Mouse (Mus musculus) G1E (cell line): Measurements from ENCODE around the gene Ccnl2. TPM values are rescaled to one million over a fixed set of nuclear protein-coding genes. Genes with fewer than 3 reads are reported as not detected.
A peak's percentile ranks its signal among the peaks of the same experiment; 100 is the strongest.

Experiments
- ATAC-seq: 2 replicates; pipeline ENCODE4 v1.8.0; 2016; ENCODE audit warnings: mild to moderate bottlenecking; ENCODE audit not compliant: insufficient number of reproducible peaks, poor library complexity, low FRiP score, severe bottlenecking; ENCODE audit errors: extremely low read depth
- DNase-seq: peaks from one replicate; pipeline ENCODE4 v3.0.0; 2012; ENCODE audit warnings: low spot score
- H3K27me3 ChIP-seq: 2 replicates; pipeline ENCODE4 v1.6.1; 2012; ENCODE audit warnings: mild to moderate bottlenecking, low read length, inconsistent platforms; ENCODE audit not compliant: insufficient read depth
- H3K36me3 ChIP-seq: replicated peaks from 2 replicates; pipeline ENCODE3; 2012; ENCODE audit warnings: mild to moderate bottlenecking, inconsistent platforms
- H3K4me1 ChIP-seq: 2 replicates; pipeline ENCODE4 v1.6.1; 2012; ENCODE audit warnings: low read depth, low read length, inconsistent platforms, mixed read lengths; ENCODE audit not compliant: insufficient read depth
- H3K4me3 ChIP-seq: 2 replicates; pipeline ENCODE4 v1.5.1; 2012; ENCODE audit warnings: low read depth, mild to moderate bottlenecking, inconsistent platforms, low read length, moderate library complexity, mixed read lengths
- H3K9me3 ChIP-seq: replicated peaks from 2 replicates; pipeline ENCODE4 v1.6.1; 2012; ENCODE audit warnings: inconsistent platforms
- CTCF ChIP-seq: IDR thresholded peaks from 2 replicates; pipeline ENCODE4 v1.5.1; 2012; ENCODE audit warnings: low read depth, low read length, inconsistent platforms, mixed read lengths
- GATA1 ChIP-seq: IDR thresholded peaks from 2 replicates; pipeline ENCODE4 v1.6.1; 2012; ENCODE audit warnings: borderline replicate concordance, low read length, inconsistent platforms, mixed read lengths
- GATA2 ChIP-seq: IDR thresholded peaks from 2 replicates; pipeline ENCODE4 v1.6.1; 2012; ENCODE audit warnings: low read depth, low read length, inconsistent platforms, borderline replicate concordance
- POLR2AphosphoS5 ChIP-seq: IDR thresholded peaks from 2 replicates; pipeline ENCODE4 v1.6.1; 2012; ENCODE audit warnings: low read depth, low read length, inconsistent platforms; ENCODE audit not compliant: insufficient replicate concordance
- TAL1 ChIP-seq: conservative IDR thresholded peaks from 2 replicates; pipeline ENCODE4 v1.6.1; 2012; ENCODE audit warnings: low read depth, low read length, inconsistent platforms, mixed read lengths
- polyA plus RNA-seq: library from polyadenylated mRNA; stranded (reverse); fragments of >175 nt; gene quantifications from 2 replicates; pipeline ENCODE4 v1.2.3, GENCODE M21; 2012
- total RNA-seq, 2 experiments: library from RNA; stranded (forward) in 1 of 2; stranded (reverse) in 1 of 2; fragments of 200-1000 nt in 1 of 2; fragments of >200 nt in 1 of 2; fragmentation: Nextera tagmentation in 1 of 2; gene quantifications; 2 replicates each; pipeline ENCODE4 v1.2.3; 2014 to 2017

Gene Ccnl2
- total and polyA plus RNA-seq, 3 experiments = 41.8 to 171 (median 125) TPM

GRCm38 (mm10) chr4:155790021-155790489, 22.2 kb upstream of the Ccnl2 start, which contains the start of gene Ankrd65:
Gene Ankrd65 (plus strand): TSS chr4:155790439.
- no peak for DNase-seq
- no peak for ATAC-seq
- Histone ChIP-seq H3K27me3 (peaks cover 48% of the 10 kb centered on the region), H3K36me3 (no peaks in the 10 kb centered on the region), H3K4me3 (no peak within 1 kb of the TSS), H3K9me3 (no peaks in the 10 kb centered on the region), H3K4me1 (peaks cover 19% of the 10 kb centered on the region)
- TF ChIP-seq GATA1 = no peak
- no peak for TF ChIP-seq GATA2
- no peak for TF ChIP-seq TAL1
- TF ChIP-seq CTCF = no peak
- no peak for TF ChIP-seq POLR2AphosphoS5

DNA sequence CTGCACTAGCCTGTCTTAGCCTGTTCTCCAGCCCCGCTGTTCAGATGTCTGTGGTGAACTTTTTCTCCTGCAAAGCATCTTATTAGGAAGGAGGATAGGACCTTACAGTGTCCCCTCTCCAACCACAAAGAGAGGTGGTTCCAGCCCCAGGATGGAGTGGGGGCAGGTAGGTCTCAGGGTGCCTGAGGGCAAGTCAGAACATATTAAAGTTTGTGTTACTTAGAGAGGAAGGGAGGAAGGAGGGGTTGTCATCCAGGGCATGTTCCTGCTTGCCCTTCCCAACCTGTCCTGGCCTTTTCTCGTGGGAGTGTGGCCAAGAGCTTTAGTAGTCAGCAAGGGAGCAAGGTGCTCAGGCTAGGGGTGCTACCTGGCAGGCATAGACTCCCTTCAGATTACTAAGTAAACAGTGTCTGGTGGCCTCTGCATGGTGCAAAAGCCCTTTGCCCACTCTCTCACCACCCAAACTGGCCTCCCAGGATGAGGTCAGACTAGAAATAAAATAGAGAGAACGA, 21.6 kb upstream of the Ccnl2 start:
- TF ChIP-seq TAL1 (no peak), CTCF (no peak), POLR2AphosphoS5 (no peak), GATA1 (no peak), GATA2 (no peak)
- Histone ChIP-seq H3K27me3 (peaks cover 44% of the 10 kb centered on the region), H3K4me1 (peaks cover 13% of the 10 kb centered on the region), H3K36me3 (no peaks in the 10 kb centered on the region), H3K9me3 (no peaks in the 10 kb centered on the region), H3K4me3 (no peak overlapping the region)
- DNase-seq = no peak
- ATAC-seq = no peak

GRCm38 (mm10) chr4:155791240-155791933, 20.9 kb upstream of the Ccnl2 start:
- ATAC-seq (no peak), DNase-seq (no peak)
- no peak overlapping the region for H3K4me3 ChIP-seq
- H3K4me1 ChIP-seq = peaks cover 9% of the 10 kb centered on the region
- H3K36me3 ChIP-seq = no peaks in the 10 kb centered on the region
- no peaks in the 10 kb centered on the region for H3K9me3 ChIP-seq
- H3K27me3 ChIP-seq = peaks cover 50% of the 10 kb centered on the region
- no peak for TF ChIP-seq CTCF
- no peak for TF ChIP-seq TAL1
- TF ChIP-seq GATA2 = no peak
- no peak for TF ChIP-seq GATA1
- no peak for TF ChIP-seq POLR2AphosphoS5

DNA sequence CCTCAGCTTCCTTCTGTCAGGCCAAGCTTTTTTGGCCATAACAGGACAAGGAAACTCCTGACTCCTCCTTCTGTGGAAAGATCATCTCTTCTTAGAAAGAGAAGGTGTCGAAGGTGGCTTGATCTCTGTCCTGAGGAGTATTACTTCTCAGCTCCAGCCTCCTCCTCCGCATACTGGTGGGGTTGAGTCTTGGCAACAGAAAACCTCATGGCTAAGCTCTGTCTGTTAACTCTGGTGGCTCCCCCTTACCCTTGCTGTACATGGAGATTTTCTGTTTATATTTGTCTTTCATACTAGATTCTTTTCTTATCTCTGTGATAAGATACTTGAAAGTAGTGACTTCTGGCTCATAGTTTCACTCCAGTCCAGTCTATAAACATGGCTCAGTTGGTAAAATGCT, 18.6 kb upstream of the Ccnl2 start:
- H3K4me1 ChIP-seq = peaks cover 8% of the 10 kb centered on the region
- DNase-seq (no peak), ATAC-seq (no peak)
- H3K27me3 ChIP-seq = peaks cover 54% of the 10 kb centered on the region
- H3K9me3 ChIP-seq = no peaks in the 10 kb centered on the region
- H3K4me3 ChIP-seq = no peak overlapping the region
- TF ChIP-seq GATA1 (no peak), CTCF (no peak), POLR2AphosphoS5 (no peak), GATA2 (no peak), TAL1 (no peak)
- no peaks in the 10 kb centered on the region for H3K36me3 ChIP-seq

DNA sequence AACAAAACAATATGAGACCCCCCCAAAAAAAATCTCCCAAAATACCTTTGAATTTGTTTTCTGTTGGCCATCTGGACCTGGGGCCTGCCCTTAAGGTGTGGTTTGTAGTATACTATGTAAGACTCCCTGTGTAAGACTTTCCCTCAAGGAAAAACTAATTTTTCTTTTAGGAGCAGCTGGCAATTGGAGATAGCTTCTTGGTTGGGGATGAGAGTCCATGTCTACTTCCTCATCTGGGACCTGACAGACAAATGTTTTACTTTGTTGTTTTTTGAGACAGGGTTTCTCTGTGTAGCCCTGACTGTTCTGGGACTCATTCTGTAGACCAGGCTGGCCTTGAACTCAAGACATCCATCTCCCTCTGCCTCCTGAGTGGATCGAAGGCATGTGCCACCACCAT, 10.2 kb upstream of the Ccnl2 start:
- no peak for TF ChIP-seq POLR2AphosphoS5
- TF ChIP-seq GATA1 = no peak
- no peak for TF ChIP-seq GATA2
- TF ChIP-seq TAL1 = no peak
- no peak for TF ChIP-seq CTCF
- Histone ChIP-seq H3K4me3 (no peak overlapping the region), H3K27me3 (peaks cover 9% of the 10 kb centered on the region), H3K9me3 (no peaks in the 10 kb centered on the region), H3K36me3 (peaks cover 28% of the 10 kb centered on the region), H3K4me1 (peaks cover 37% of the 10 kb centered on the region)
- DNase-seq = no peak
- ATAC-seq = no peak

GRCm38 (mm10) chr4:155802741-155803339, 9.4 kb upstream of the Ccnl2 start, which contains the start of gene Mrpl20:
Gene Mrpl20 (plus strand): TSS chr4:155802878.
- DNase-seq = no peak
- TF ChIP-seq CTCF = no peak
- no peak for TF ChIP-seq GATA2
- no peak for TF ChIP-seq TAL1
- no peak for TF ChIP-seq GATA1
- TF ChIP-seq POLR2AphosphoS5 = no peak
- no peak for ATAC-seq
- Histone ChIP-seq H3K36me3 (peaks cover 35% of the 10 kb centered on the region), H3K9me3 (no peaks in the 10 kb centered on the region), H3K4me1 (peaks cover 37% of the 10 kb centered on the region), H3K27me3 (peaks cover 7% of the 10 kb centered on the region), H3K4me3 (peak within 1 kb of the TSS; percentile 88)
